Mouse (Mus musculus) small intestine, adult 2 months (tissue): ENCODE data around the gene Hba-a1.

Experiments
- CTCF ChIP-seq: fragments of 200-500 bp; IDR thresholded peaks from 2 replicates; pipeline ENCODE4 v1.5.1; 2012; ENCODE audit warnings: low read depth, mild to moderate bottlenecking, control low read depth, inconsistent platforms, low read length, moderate library complexity, mixed read lengths; ENCODE audit not compliant: insufficient replicate concordance, insufficient read length; ENCODE audit errors: extremely low read depth
- POLR2A ChIP-seq: fragments of 200-500 bp; IDR thresholded peaks from 2 replicates; pipeline ENCODE4 v1.6.1; 2012; ENCODE audit warnings: low read depth, mild to moderate bottlenecking, control low read depth, inconsistent platforms, low read length, moderate library complexity

GRCm38 (mm10) chr11:32236712-32237410, 46.5 kb upstream of the Hba-a1 start:
- TF ChIP-seq POLR2A (no peak), CTCF (peak; percentile 72)
